ENCODE assay signal across 11 mouse cellular contexts in the genomic region with DNA sequence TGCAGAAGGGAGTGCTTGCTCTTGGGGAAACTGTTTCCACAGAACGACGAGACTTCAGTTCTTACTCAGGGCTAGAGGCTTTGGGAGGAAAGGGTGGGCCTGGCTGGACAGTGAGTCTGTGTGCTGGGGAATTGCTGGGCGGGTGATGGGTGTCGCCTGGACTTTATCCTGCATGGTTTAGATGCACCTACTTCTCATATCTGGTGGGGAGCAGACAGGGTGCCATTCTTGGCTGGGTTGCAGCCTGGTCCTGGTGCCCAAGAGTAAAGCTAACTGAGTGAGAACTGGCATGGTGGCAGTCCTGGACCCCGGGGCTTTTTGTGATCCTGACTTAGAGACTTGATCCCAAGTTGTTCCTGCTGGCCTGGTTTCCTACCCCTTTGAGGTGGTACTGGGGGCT. TPM values are rescaled to one million over a fixed set of nuclear protein-coding genes. Genes with fewer than 3 reads are reported as not detected.
DNase-seq lines count a peak whose midpoint lies in the region; ATAC-seq and TF ChIP-seq lines count a peak whose summit lies in the region.
"Had no signal": no experiment of that assay in that cellular context is flagged by ENCODE, and none has a peak within 500 bp of the region (broad histone marks: within the 10 kb centered on the region; RNA-seq: fewer than 3 reads in every experiment).

No protein-coding gene starts in this region.

- no peaks in the 10 kb centered on the region for H3K9me3 ChIP-seq in forebrain, embryonic 15.5 days
- H3K9me3 ChIP-seq in liver, embryonic 16.5 days (replicated peaks; ENCODE audit: control insufficient read depth, low read length) = no peaks in the 10 kb centered on the region

- H3K4me2 ChIP-seq in forebrain, embryonic 15.5 days (replicated peaks) = no peak overlapping the region
- peak overlapping the region; percentile 96 for H3K4me2 ChIP-seq in liver, embryonic 16.5 days (ENCODE audit: low read depth, low read length)

- H3K9ac ChIP-seq in forebrain, embryonic 15.5 days (replicated peaks) = no peak overlapping the region
- H3K9ac ChIP-seq in liver, embryonic 16.5 days (ENCODE audit: low read depth, low read length) = peak overlapping the region; percentile 98

- peak overlapping the region; percentile 26 for H3K4me3 ChIP-seq in testis, adult 2 months (ENCODE audit: control insufficient read depth, low read depth, low read length)
- H3K4me3 ChIP-seq in forebrain, embryonic 15.5 days = 0 out of 2 replicates have a peak overlapping the region, but pooled peaks have one; percentile 72
- H3K4me3 ChIP-seq in liver, embryonic 16.5 days (ENCODE audit: low read depth, low read length) = peak overlapping the region; percentile 96

- no peak for ATAC-seq in forebrain, embryonic 15.5 days (replicated peaks)
- ATAC-seq in liver, embryonic 16.5 days (ENCODE audit: low read depth) = peak; percentile 38

- no peaks in the 10 kb centered on the region for H3K27me3 ChIP-seq in testis, adult 2 months (ENCODE audit: control insufficient read depth, insufficient read depth, low read length)
- H3K27me3 ChIP-seq in forebrain, embryonic 15.5 days = no peaks in the 10 kb centered on the region
- H3K27me3 ChIP-seq in liver, embryonic 16.5 days (ENCODE audit: control insufficient read depth, insufficient read depth, low read depth, low read length) = no peaks in the 10 kb centered on the region

- H3K36me3 ChIP-seq in testis, adult 2 months (ENCODE audit: control insufficient read depth, insufficient read depth, low read length) = no peaks in the 10 kb centered on the region; the same call in none of the 2 replicates
- peaks cover 16% of the 10 kb centered on the region for H3K36me3 ChIP-seq in forebrain, embryonic 15.5 days
- peaks cover 16% of the 10 kb centered on the region for H3K36me3 ChIP-seq in liver, embryonic 16.5 days (ENCODE audit: control insufficient read depth, insufficient read depth)

- peaks cover 2% of the 10 kb centered on the region for H3K4me1 ChIP-seq in testis, adult 2 months (ENCODE audit: control insufficient read depth, insufficient read depth, low read length)
- H3K4me1 ChIP-seq in forebrain, embryonic 15.5 days = peaks cover 36% of the 10 kb centered on the region
- peaks cover 62% of the 10 kb centered on the region for H3K4me1 ChIP-seq in liver, embryonic 16.5 days (ENCODE audit: control insufficient read depth, low read depth, low read length)

- no peak overlapping the region for H3K27ac ChIP-seq in testis, adult 2 months (ENCODE audit: control insufficient read depth, insufficient read depth, low read depth, low read length)
- no peak overlapping the region for H3K27ac ChIP-seq in forebrain, embryonic 15.5 days (replicated peaks)
- H3K27ac ChIP-seq in liver, embryonic 16.5 days (ENCODE audit: low read length) = peak overlapping the region; percentile 99

- 84% methylated on average over 5 of the region's 5 CpGs for WGBS in forebrain, embryonic 15.5 days
- WGBS in liver, embryonic 16.5 days (ENCODE audit: insufficient replicate concordance) = 38% methylated on average over 5 of the region's 5 CpGs

- TF ChIP-seq CTCF in testis, adult 2 months (IDR thresholded peaks at IDR 0.05; ENCODE audit: control insufficient read depth, insufficient read depth, insufficient replicate concordance, low read depth, low read length) = no peak

- TF ChIP-seq POLR2A in testis, adult 2 months (IDR thresholded peaks at IDR 0.05; ENCODE audit: control insufficient read depth, low read depth, low read length) = no peak

- DNase-seq in testis, postnatal 14 days (ENCODE audit: low spot score) = no peak
- DNase-seq in frontal cortex, postnatal 36 days (ENCODE audit: low spot score in 2 of 2) = no peak
- no peak for DNase-seq in adrenal gland, postnatal 10 days
- no peak for DNase-seq in embryo, embryonic 9.5 days (ENCODE audit: extremely low spot score)
- DNase-seq: cerebellum, postnatal 25 days; left cerebral cortex, postnatal 4 days; right cerebral cortex, postnatal 4 days had no signal

RNA-seq across cellular contexts. Expression of a gene that starts 1.8 kb away (rescaled TPM):
- 169 and 173 TPM in 2 replicates for polyA plus RNA-seq in testis, adult 2 months (2012; rRNA removed)
- 58.7 and 61.0 TPM in 2 replicates for polyA plus RNA-seq in forebrain, embryonic 15.5 days (2015; fragmentation: Nextera tagmentation; extraction: Ambion mirVana)
- 60.4 and 65.3 TPM in 2 replicates for polyA plus RNA-seq in liver, embryonic 16.5 days (2015; fragmentation: Nextera tagmentation; extraction: Ambion mirVana)
- 10 to 100 TPM; 25.3 to 39.8 TPM for total RNA-seq in adrenal gland, postnatal 10 days (2021)

RNA-seq across cellular contexts. Expression of a gene that starts 1.9 kb away (rescaled TPM):
- polyA plus RNA-seq in testis, adult 2 months (2012; rRNA removed) = 60.3 and 67.0 TPM in 2 replicates
- 268 and 279 TPM in 2 replicates for polyA plus RNA-seq in forebrain, embryonic 15.5 days (2015; fragmentation: Nextera tagmentation; extraction: Ambion mirVana)
- polyA plus RNA-seq in liver, embryonic 16.5 days (2015; fragmentation: Nextera tagmentation; extraction: Ambion mirVana) = 92.5 and 108 TPM in 2 replicates
- 10 to 100 TPM; 35.3 to 37.8 TPM for total RNA-seq in adrenal gland, postnatal 10 days (2021)

RNA-seq across cellular contexts. Expression of a gene that starts 13.1 kb away (rescaled TPM):
- 0.16 and 0.26 TPM in 2 replicates for polyA plus RNA-seq in testis, adult 2 months (2012; rRNA removed)
- polyA plus RNA-seq in forebrain, embryonic 15.5 days (2015; fragmentation: Nextera tagmentation; extraction: Ambion mirVana) = 4.4 and 5.5 TPM in 2 replicates
- not detected in 2 replicates for polyA plus RNA-seq in liver, embryonic 16.5 days (2015; fragmentation: Nextera tagmentation; extraction: Ambion mirVana)
- total RNA-seq in adrenal gland, postnatal 10 days (2021) = 1 to 10 TPM in 1 of 2 experiments, under 1 TPM in 1; 0.99 to 1.5 TPM

RNA-seq across cellular contexts. Expression of a gene that starts 14.7 kb away (rescaled TPM):
- polyA plus RNA-seq in testis, adult 2 months (2012; rRNA removed) = 2.0 and 2.7 TPM in 2 replicates
- polyA plus RNA-seq in forebrain, embryonic 15.5 days (2015; fragmentation: Nextera tagmentation; extraction: Ambion mirVana) = 0.06 and 0.15 TPM in 2 replicates
- 0.04 TPM in 1 of 2 replicates, not detected in the other for polyA plus RNA-seq in liver, embryonic 16.5 days (2015; fragmentation: Nextera tagmentation; extraction: Ambion mirVana)
- under 1 TPM; 0.09 to 0.12 TPM for total RNA-seq in adrenal gland, postnatal 10 days (2021)
- polyA plus RNA-seq: heart, embryonic 16.5 days had no signal

RNA-seq across cellular contexts. Expression of a gene that starts 30.5 kb away (rescaled TPM):
- polyA plus RNA-seq in testis, adult 2 months (2012; rRNA removed) = 261 and 275 TPM in 2 replicates
- 1,419 and 1,463 TPM in 2 replicates for polyA plus RNA-seq in forebrain, embryonic 15.5 days (2015; fragmentation: Nextera tagmentation; extraction: Ambion mirVana)
- 1,363 and 1,382 TPM in 2 replicates for polyA plus RNA-seq in liver, embryonic 16.5 days (2015; fragmentation: Nextera tagmentation; extraction: Ambion mirVana)
- 100 to 1,000 TPM; 700 to 820 TPM for total RNA-seq in adrenal gland, postnatal 10 days (2021)

Comparison
In these comparisons a context has a peak if more than half of its experiments do, and no peak if none do; other contexts are left out.
1. H3K4me3 ChIP-seq: peak in every context shown above with its lines; median percentile 96 in liver, embryonic 16.5 days; 72 in forebrain, embryonic 15.5 days; 26 in testis, adult 2 months.